Mouse (Mus musculus): ENCODE measurements around the gene AC124108.1. TPM values are rescaled to one million over a fixed set of nuclear protein-coding genes. Genes with fewer than 3 reads are reported as not detected.

The AC124108.1 gene
- total and polyA plus RNA-seq, 3 experiments: not detected

DNA sequence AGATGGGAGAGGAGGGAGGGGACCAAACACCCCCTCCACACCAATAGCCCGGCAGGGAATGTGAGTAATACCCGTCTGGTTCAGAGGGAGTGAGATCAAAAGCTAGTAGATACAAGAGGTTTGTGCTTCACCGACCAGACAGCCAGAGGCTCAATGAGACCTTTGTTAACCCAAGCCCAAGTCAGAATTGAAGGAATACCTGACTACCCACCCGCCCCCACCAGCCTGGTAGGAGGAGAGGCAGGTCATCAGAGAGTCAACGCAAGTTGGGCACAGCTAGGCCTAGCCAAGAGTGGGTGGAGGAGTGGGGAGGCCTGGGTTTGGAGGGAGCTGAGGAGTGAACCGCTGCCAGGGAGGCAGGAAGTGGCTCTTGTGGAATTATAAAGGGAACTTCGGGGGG, 5.1 kb downstream of the AC124108.1 start:
- Histone ChIP-seq H3K27ac (ENCODE audit: insufficient read depth, low read depth) (no peak overlapping the region), H3K9ac (ENCODE audit: insufficient read depth, low read depth) (no peak overlapping the region), H3K4me1 (ENCODE audit: control insufficient read depth in 1 of 2, insufficient read depth in 2 of 2) (peaks cover 3 to 47% of the 10 kb centered on the region in 2 experiments; a peak in 2 of 4 replicates), H3K36me3 (replicated peaks in 1 of 2; ENCODE audit: control insufficient read depth in 1 of 2, insufficient read depth in 1 of 2, low read length in 1 of 2) (no peaks in the 10 kb centered on the region), H3K4me2 (ENCODE audit: insufficient read depth, low read depth, poor library complexity, severe bottlenecking) (no peak overlapping the region), H3K79me2 (replicated peaks; ENCODE audit: control insufficient read depth, extremely low read depth, insufficient read depth, poor library complexity, severe bottlenecking) (no peaks in the 10 kb centered on the region), H3K27me3 (replicated peaks) (peaks cover 36% of the 10 kb centered on the region), H3K4me3 (replicated peaks in 1 of 3; ENCODE audit: low read depth in 2 of 3, low read length in 2 of 3, poor library complexity in 1 of 3) (no peak overlapping the region), H3K9me3 (replicated peaks; ENCODE audit: low read length) (no peaks in the 10 kb centered on the region)
- TF ChIP-seq RCOR1 (conservative IDR thresholded peaks at IDR 0.05; ENCODE audit: low read depth, low read length) (no peak), GABPA (IDR thresholded peaks at IDR 0.05; ENCODE audit: insufficient replicate concordance, low read depth, low read length) (no peak), IRF4 (IDR thresholded peaks at IDR 0.05; ENCODE audit: low read depth, low read length) (no peak), CTCF (conservative IDR thresholded peaks at IDR 0.05 in 1 of 2, IDR thresholded peaks at IDR 0.05 in 1 of 2; ENCODE audit: low read depth in 2 of 2, low read length in 2 of 2) (no peak), TBP (conservative IDR thresholded peaks at IDR 0.05; ENCODE audit: low read depth, low read length) (no peak), MAZ (IDR thresholded peaks at IDR 0.05; ENCODE audit: low read depth, low read length) (no peak), ZC3H11A (IDR thresholded peaks at IDR 0.05; ENCODE audit: low read depth, low read length) (no peak), BHLHE40 (IDR thresholded peaks at IDR 0.05; ENCODE audit: low read depth, low read length) (no peak), SIN3A (IDR thresholded peaks at IDR 0.05; ENCODE audit: low read length) (no peak), MYC (IDR thresholded peaks at IDR 0.05; ENCODE audit: low read depth, low read length) (no peak)
- in situ Hi-C loops (cut with MboI; ENCODE audit: low pct_ligation_motif_present, low pct_unique_long_range_greater_than_20kb, low sequenced_read_pairs) (no loop called here), dilution Hi-C loops (cut with MboI; ENCODE audit: extremely low pct_ligation_motif_present, extremely low pct_unique_long_range_greater_than_20kb, low sequenced_read_pairs) (no loop called here)
- DNase-seq (ENCODE audit: extremely low read depth): no peak

DNA sequence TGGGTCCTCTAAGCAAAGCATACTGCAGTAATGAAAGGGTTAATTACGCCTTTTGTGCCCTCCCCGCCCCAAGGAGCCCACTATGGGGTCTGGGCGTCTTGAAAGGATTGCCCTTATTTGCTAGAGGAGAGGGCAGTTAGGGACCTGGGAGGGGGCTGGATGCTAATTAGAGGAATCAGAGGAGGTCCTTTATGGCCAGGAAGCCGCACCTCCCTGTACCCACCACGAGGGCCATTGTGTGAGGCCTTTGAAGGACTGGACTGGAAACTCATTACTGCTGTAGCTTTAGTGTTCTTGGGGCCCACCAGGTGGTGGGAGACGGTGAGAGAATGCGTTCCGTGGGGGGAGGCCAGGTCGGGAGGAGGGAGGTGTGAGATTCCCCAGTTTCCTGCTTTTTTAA, 6.4 kb downstream of the AC124108.1 start:
- Histone ChIP-seq H3K4me3 (replicated peaks in 1 of 3; ENCODE audit: low read depth in 2 of 3, low read length in 2 of 3, poor library complexity in 1 of 3) (no peak overlapping the region), H3K9ac (ENCODE audit: insufficient read depth, low read depth) (no peak overlapping the region), H3K4me1 (ENCODE audit: control insufficient read depth in 1 of 2, insufficient read depth in 2 of 2) (peaks cover 3 to 34% of the 10 kb centered on the region in 2 experiments; a peak in 2 of 4 replicates), H3K27ac (ENCODE audit: insufficient read depth, low read depth) (no peak overlapping the region), H3K9me3 (replicated peaks; ENCODE audit: low read length) (no peaks in the 10 kb centered on the region), H3K79me2 (replicated peaks; ENCODE audit: control insufficient read depth, extremely low read depth, insufficient read depth, poor library complexity, severe bottlenecking) (no peaks in the 10 kb centered on the region), H3K4me2 (ENCODE audit: insufficient read depth, low read depth, poor library complexity, severe bottlenecking) (no peak overlapping the region), H3K36me3 (replicated peaks in 1 of 2; ENCODE audit: control insufficient read depth in 1 of 2, insufficient read depth in 1 of 2, low read length in 1 of 2) (no peaks in the 10 kb centered on the region), H3K27me3 (replicated peaks) (peaks cover 49% of the 10 kb centered on the region)
- in situ Hi-C loops (cut with MboI; ENCODE audit: low pct_ligation_motif_present, low pct_unique_long_range_greater_than_20kb, low sequenced_read_pairs): no loop called here
- dilution Hi-C loops (cut with MboI; ENCODE audit: extremely low pct_ligation_motif_present, extremely low pct_unique_long_range_greater_than_20kb, low sequenced_read_pairs): no loop called here
- no peak for DNase-seq (ENCODE audit: extremely low read depth)
- TF ChIP-seq USF2 (conservative IDR thresholded peaks at IDR 0.05; ENCODE audit: low read depth, low read length) (no peak), EP300 (IDR thresholded peaks at IDR 0.05; ENCODE audit: low read length) (no peak), RAD21 (IDR thresholded peaks at IDR 0.05; ENCODE audit: low read depth, low read length) (no peak), SMC3 (IDR thresholded peaks at IDR 0.05; ENCODE audit: low read depth, low read length) (no peak), ELF1 (IDR thresholded peaks at IDR 0.05; ENCODE audit: low read depth, low read length) (no peak), MYC (IDR thresholded peaks at IDR 0.05; ENCODE audit: low read depth, low read length) (no peak), JUN (IDR thresholded peaks at IDR 0.05; ENCODE audit: insufficient read depth, low read depth, low read length) (no peak), TCF12 (IDR thresholded peaks at IDR 0.05; ENCODE audit: low read depth, low read length) (no peak), HCFC1 (IDR thresholded peaks at IDR 0.05; ENCODE audit: low read depth, low read length) (no peak), CHD1 (IDR thresholded peaks at IDR 0.05; ENCODE audit: low read depth, low read length) (no peak), ZC3H11A (IDR thresholded peaks at IDR 0.05; ENCODE audit: low read depth, low read length) (no peak), TBP (conservative IDR thresholded peaks at IDR 0.05; ENCODE audit: low read depth, low read length) (no peak), MAFK (IDR thresholded peaks at IDR 0.05; ENCODE audit: insufficient replicate concordance, low read length) (no peak), USF1 (IDR thresholded peaks at IDR 0.05; ENCODE audit: low read depth, low read length) (no peak)
